Mouse (Mus musculus) liver, embryonic 15.5 days (tissue): ENCODE data around the gene Abcb11. TPM values are rescaled to one million over a fixed set of nuclear protein-coding genes. Genes with fewer than 3 reads are reported as not detected.
A peak's percentile ranks its signal among the peaks of the same experiment; 100 is the strongest.
"Not testable (repeated sequence)": the region's sequence is repeated elsewhere in the genome, so short reads cannot be mapped to it uniquely, and the experiment has no call there.

Experiments used
- ATAC-seq: fragments of 200-750 bp; cut with Nextera tagmentation; 2 replicates; pipeline ENCODE4 v1.8.0; 2017; ENCODE audit warnings: moderate number of reproducible peaks, mild to moderate bottlenecking, moderate library complexity; ENCODE audit not compliant: insufficient read depth
- H3K27ac ChIP-seq: fragments of 300-500 bp; sonication (generic); replicated peaks from 2 replicates; pipeline ENCODE4 v1.5.1; 2015; ENCODE audit warnings: mild to moderate bottlenecking, inconsistent platforms
- H3K27me3 ChIP-seq: fragments of 300-500 bp; sonication (generic); 2 replicates; pipeline ENCODE4 v1.6.1; 2015; ENCODE audit warnings: mild to moderate bottlenecking, inconsistent platforms
- H3K36me3 ChIP-seq: fragments of 300-500 bp; sonication (generic); replicated peaks from 2 replicates; pipeline ENCODE4 v1.6.1; 2015; ENCODE audit warnings: moderate library complexity, mild to moderate bottlenecking, inconsistent platforms
- H3K4me1 ChIP-seq: fragments of 300-500 bp; sonication (generic); replicated peaks from 2 replicates; pipeline ENCODE4 v1.6.1; 2015; ENCODE audit warnings: inconsistent platforms
- H3K4me2 ChIP-seq: fragments of 300-500 bp; sonication (generic); 2 replicates; pipeline ENCODE4 v1.6.1; 2015; ENCODE audit warnings: moderate library complexity, mild to moderate bottlenecking, inconsistent platforms
- H3K4me3 ChIP-seq: fragments of 300-500 bp; sonication (generic); replicated peaks from 2 replicates; pipeline ENCODE4 v1.5.1; 2015; ENCODE audit warnings: mild to moderate bottlenecking, inconsistent platforms
- H3K9ac ChIP-seq: fragments of 300-500 bp; sonication (generic); 2 replicates; pipeline ENCODE4 v1.6.1; 2015; ENCODE audit warnings: moderate library complexity, mild to moderate bottlenecking, inconsistent platforms
- H3K9me3 ChIP-seq: fragments of 300-500 bp; sonication (generic); replicated peaks from 2 replicates; pipeline ENCODE4 v1.6.1; 2016; ENCODE audit warnings: inconsistent platforms
- WGBS: fragments of 180-500 bp; shearing (Covaris S2); methylation state at CpG from one replicate; pipeline ENCODE4 v1.1.7; 2015; ENCODE audit warnings: mixed read lengths; ENCODE audit not compliant: insufficient replicate concordance; 5-methylcytosine and 5-hydroxymethylcytosine counted together
- polyA plus RNA-seq: library from polyadenylated mRNA; unstranded; fragments of >200 nt; fragmentation: Nextera tagmentation; extraction: Ambion mirVana; gene quantifications from 2 replicates; pipeline ENCODE4 v1.2.1, GENCODE M21; 2015

The Abcb11 gene
- 12.5 and 14.0 TPM in 2 replicates for polyA plus RNA-seq

GRCm38 (mm10) chr2:69342496-69343221 lies at the start of gene Abcb11:
Gene Abcb11 (minus strand): TSS chr2:69342616.
- 58% methylated on average over 9 of the region's 9 CpGs for WGBS
- Histone ChIP-seq H3K27me3 (no peaks in the 10 kb centered on the region), H3K27ac (peak within 1 kb of the TSS; percentile 70), H3K9ac (no peak within 1 kb of the TSS), H3K4me2 (peak within 1 kb of the TSS; percentile 40), H3K9me3 (no peaks in the 10 kb centered on the region), H3K36me3 (no peaks in the 10 kb centered on the region), H3K4me1 (no peaks in the 10 kb centered on the region), H3K4me3 (peak within 1 kb of the TSS; percentile 8; the same call in 1 of the 2 replicates)
- peak; percentile 71 for ATAC-seq

GRCm38 (mm10) chr2:69386118-69386871 lies 43.9 kb upstream of the Abcb11 start:
- Histone ChIP-seq H3K27ac (peak overlapping the region; percentile 61), H3K4me2 (no peak overlapping the region), H3K27me3 (no peaks in the 10 kb centered on the region), H3K9ac (no peak overlapping the region), H3K36me3 (no peaks in the 10 kb centered on the region), H3K9me3 (no peaks in the 10 kb centered on the region), H3K4me3 (no peak overlapping the region), H3K4me1 (0 out of 2 replicates have a peak, but pooled peaks cover 2% of the 10 kb centered on the region)
- 37% methylated on average over 3 of the region's 3 CpGs for WGBS
- peak; percentile 93 for ATAC-seq

GRCm38 (mm10) chr2:69382838-69383237 lies 40.4 kb upstream of the Abcb11 start:
- peaks cover 5% of the 10 kb centered on the region; the same call in 1 of the 2 replicates for H3K4me1 ChIP-seq
- ATAC-seq = no peak
- no peak overlapping the region for H3K27ac ChIP-seq
- H3K4me3 ChIP-seq = no peak overlapping the region
- no peaks in the 10 kb centered on the region for H3K27me3 ChIP-seq
- WGBS = 24% methylated on average over 5 of the region's 5 CpGs
- H3K9ac ChIP-seq = no peak overlapping the region
- H3K4me2 ChIP-seq = no peak overlapping the region
- no peaks in the 10 kb centered on the region for H3K36me3 ChIP-seq
- H3K9me3 ChIP-seq = no peaks in the 10 kb centered on the region

- Histone ChIP-seq H3K9me3 (no peaks in the 10 kb centered on the region), H3K4me2 (no peak overlapping the region), H3K27me3 (no peaks in the 10 kb centered on the region), H3K4me1 (peaks cover 4% of the 10 kb centered on the region; the same call in 1 of the 2 replicates), H3K9ac (no peak overlapping the region), H3K36me3 (no peaks in the 10 kb centered on the region), H3K27ac (no peak overlapping the region), H3K4me3 (no peak overlapping the region)
- WGBS = 19% methylated on average over 8 of the region's 8 CpGs
- ATAC-seq = no peak
These were observed 39.3 kb upstream of the Abcb11 start for GRCm38 (mm10) chr2:69381740-69382139.

GRCm38 (mm10) chr2:69380281-69380680 lies 37.9 kb upstream of the Abcb11 start, which contains the start of gene Dhrs9:
Gene Dhrs9 (plus strand): TSS chr2:69380445.
- 0 out of 2 replicates have a peak within 1 kb of the TSS, but pooled peaks have one; percentile 6 for H3K4me2 ChIP-seq
- H3K4me3 ChIP-seq = no peak within 1 kb of the TSS
- H3K27me3 ChIP-seq = no peaks in the 10 kb centered on the region
- whole genome bisulfite sequencing = 12% methylated on average over 13 of the region's 13 CpGs
- ATAC-seq = peak; percentile 49; the same call in 1 of the 2 replicates
- no peaks in the 10 kb centered on the region for H3K36me3 ChIP-seq
- H3K27ac ChIP-seq = no peak within 1 kb of the TSS
- H3K9me3 ChIP-seq = no peaks in the 10 kb centered on the region
- H3K4me1 ChIP-seq = peaks cover 4% of the 10 kb centered on the region; the same call in 1 of the 2 replicates
- H3K9ac ChIP-seq = no peak within 1 kb of the TSS

- ATAC-seq = no peak
- peaks cover 4% of the 10 kb centered on the region; the same call in 1 of the 2 replicates for H3K4me1 ChIP-seq
- 31% methylated on average over 1 of the region's 1 CpGs for WGBS
These were observed 37.4 kb upstream of the Abcb11 start for GRCm38 (mm10) chr2:69379801-69380200.

GRCm38 (mm10) chr2:69376780-69377179 lies 34.4 kb upstream of the Abcb11 start:
- no peak overlapping the region for H3K4me2 ChIP-seq
- 46% methylated on average over 2 of the region's 2 CpGs for WGBS
- ATAC-seq = no peak
- no peaks in the 10 kb centered on the region for H3K36me3 ChIP-seq
- no peak overlapping the region for H3K27ac ChIP-seq
- no peaks in the 10 kb centered on the region for H3K27me3 ChIP-seq
- H3K9me3 ChIP-seq = no peaks in the 10 kb centered on the region
- H3K9ac ChIP-seq = no peak overlapping the region
- peaks cover 4% of the 10 kb centered on the region; the same call in 1 of the 2 replicates for H3K4me1 ChIP-seq
- no peak overlapping the region for H3K4me3 ChIP-seq

More at GRCm38 (mm10) chr2:69379801-69380200, 37.4 kb upstream of the Abcb11 start:
- Histone ChIP-seq H3K4me3 (no peak overlapping the region), H3K9me3 (no peaks in the 10 kb centered on the region), H3K27ac (no peak overlapping the region), H3K4me2 (no peak overlapping the region), H3K36me3 (no peaks in the 10 kb centered on the region), H3K9ac (no peak overlapping the region), H3K27me3 (no peaks in the 10 kb centered on the region)

- H3K9ac ChIP-seq = no peak overlapping the region
- H3K4me3 ChIP-seq = no peak overlapping the region
- no peak overlapping the region for H3K4me2 ChIP-seq
- no peaks in the 10 kb centered on the region for H3K4me1 ChIP-seq
- H3K36me3 ChIP-seq = no peaks in the 10 kb centered on the region
- no peak overlapping the region for H3K27ac ChIP-seq
- no peaks in the 10 kb centered on the region for H3K27me3 ChIP-seq
- ATAC-seq = no peak
- H3K9me3 ChIP-seq = no peaks in the 10 kb centered on the region
- 86% methylated on average over 1 of the region's 1 CpGs for WGBS
These were observed 22.9 kb upstream of the Abcb11 start for GRCm38 (mm10) chr2:69365275-69365674.

GRCm38 (mm10) chr2:69364831-69365230 lies 22.4 kb upstream of the Abcb11 start:
- H3K9ac ChIP-seq = no peak overlapping the region
- no peak overlapping the region for H3K27ac ChIP-seq
- no peak for ATAC-seq
- no peaks in the 10 kb centered on the region for H3K9me3 ChIP-seq
- WGBS = 61% methylated on average over 2 of the region's 2 CpGs
- no peak overlapping the region for H3K4me2 ChIP-seq
- H3K4me1 ChIP-seq = no peaks in the 10 kb centered on the region
- H3K4me3 ChIP-seq = no peak overlapping the region
- H3K27me3 ChIP-seq = no peaks in the 10 kb centered on the region
- no peaks in the 10 kb centered on the region for H3K36me3 ChIP-seq

GRCm38 (mm10) chr2:69355402-69355801 lies 13.0 kb upstream of the Abcb11 start:
- peak; percentile 100 for ATAC-seq
- not testable (repeated sequence) for H3K4me1 ChIP-seq

GRCm38 (mm10) chr2:69341506-69341905 lies 910 bp downstream of the Abcb11 start:
- 69% methylated on average over 6 of the region's 6 CpGs for WGBS
- Histone ChIP-seq H3K9me3 (no peaks in the 10 kb centered on the region), H3K4me3 (peak overlapping the region; percentile 8; the same call in 1 of the 2 replicates), H3K4me2 (peak overlapping the region; percentile 40), H3K9ac (no peak overlapping the region), H3K36me3 (no peaks in the 10 kb centered on the region), H3K27ac (peak overlapping the region; percentile 70; the same call in 1 of the 2 replicates), H3K4me1 (no peaks in the 10 kb centered on the region), H3K27me3 (no peaks in the 10 kb centered on the region)
- no peak for ATAC-seq

More at GRCm38 (mm10) chr2:69355402-69355801, 13.0 kb upstream of the Abcb11 start:
- H3K4me2 ChIP-seq, H3K27me3 ChIP-seq, H3K4me3 ChIP-seq, H3K27ac ChIP-seq, H3K9ac ChIP-seq, H3K9me3 ChIP-seq, H3K36me3 ChIP-seq: not testable (repeated sequence)
